Comparison of ENCODE assay signal across 9 mouse cellular contexts in the genomic region with DNA sequence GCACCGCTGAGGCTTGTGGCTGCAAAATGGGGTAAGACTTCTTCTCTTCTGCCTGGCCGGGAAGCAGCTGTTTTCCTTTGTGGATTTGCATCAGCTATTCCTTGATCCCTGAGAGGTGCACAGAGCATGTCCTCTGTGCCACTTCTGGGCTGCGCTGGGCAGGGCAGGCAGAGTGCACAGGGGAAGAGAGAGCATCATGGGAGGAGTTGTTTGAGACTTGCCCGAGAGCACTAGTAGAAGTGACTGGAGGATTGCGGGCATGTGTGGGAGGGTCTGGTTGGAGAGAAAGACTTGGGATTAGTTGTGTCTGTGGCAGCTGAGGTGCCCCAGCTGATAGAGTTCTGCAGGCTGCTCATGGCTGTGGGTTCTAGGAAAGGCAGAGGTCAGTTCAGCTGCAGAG. TPM values are rescaled to one million over a fixed set of nuclear protein-coding genes. Genes with fewer than 3 reads are reported as not detected.
DNase-seq lines count a peak whose midpoint lies in the region; ATAC-seq and TF ChIP-seq lines count a peak whose summit lies in the region.
"Had no signal": no experiment of that assay in that cellular context is flagged by ENCODE, and none has a peak within 500 bp of the region (broad histone marks: within the 10 kb centered on the region; RNA-seq: fewer than 3 reads in every experiment).

No protein-coding gene starts in this region.

- no peaks in the 10 kb centered on the region for H3K36me3 ChIP-seq in heart, embryonic 14.5 days (ENCODE audit: control insufficient read depth, insufficient read depth, low read length)
- H3K36me3 ChIP-seq in lung, embryonic 14.5 days (ENCODE audit: insufficient read depth), result peaks cover 4% of the 10 kb centered on the region; the same call in 1 of the 2 replicates
- H3K36me3 ChIP-seq in intestine, embryonic 15.5 days, result no peaks in the 10 kb centered on the region
- H3K36me3 ChIP-seq in neural tube, embryonic 13.5 days, result peaks cover 10% of the 10 kb centered on the region; the same call in 1 of the 2 replicates

- ATAC-seq in heart, embryonic 14.5 days (ENCODE audit: insufficient number of reproducible peaks, insufficient read depth, low FRiP score, low read depth), result no peak
- ATAC-seq in lung, embryonic 14.5 days (ENCODE audit: insufficient read depth), result no peak
- ATAC-seq in intestine, embryonic 15.5 days, result no peak
- ATAC-seq in neural tube, embryonic 13.5 days (ENCODE audit: low read depth), result no peak

- peak overlapping the region; percentile 25 to 56; a peak in 3 of 4 replicates for H3K27ac ChIP-seq in heart, embryonic 14.5 days (replicated peaks in 1 of 2; ENCODE audit: control insufficient read depth in 1 of 2, insufficient read depth in 1 of 2, low read depth in 2 of 2, low read length in 2 of 2)
- H3K27ac ChIP-seq in lung, embryonic 14.5 days (ENCODE audit: low read depth), result peak overlapping the region; percentile 58; the same call in 1 of the 2 replicates
- H3K27ac ChIP-seq in intestine, embryonic 15.5 days, result no peak overlapping the region
- H3K27ac ChIP-seq in neural tube, embryonic 13.5 days (replicated peaks), result peak overlapping the region; percentile 34; the same call in 1 of the 2 replicates

- H3K27me3 ChIP-seq in heart, embryonic 14.5 days (ENCODE audit: control insufficient read depth, insufficient read depth, low read length), result no peaks in the 10 kb centered on the region
- H3K27me3 ChIP-seq in lung, embryonic 14.5 days (ENCODE audit: insufficient read depth, low read length), result no peaks in the 10 kb centered on the region
- no peaks in the 10 kb centered on the region for H3K27me3 ChIP-seq in intestine, embryonic 15.5 days (replicated peaks)
- no peaks in the 10 kb centered on the region for H3K27me3 ChIP-seq in neural tube, embryonic 13.5 days

- peak overlapping the region; percentile 3 to 9; a peak in 2 of 4 replicates for H3K4me3 ChIP-seq in heart, embryonic 14.5 days (ENCODE audit: control insufficient read depth in 1 of 2, insufficient read depth in 1 of 2, low read depth in 1 of 2, low read length in 2 of 2)
- H3K4me3 ChIP-seq in lung, embryonic 14.5 days (ENCODE audit: low read depth, low read length), result peak overlapping the region; percentile 19
- H3K4me3 ChIP-seq in intestine, embryonic 15.5 days (replicated peaks), result no peak overlapping the region
- H3K4me3 ChIP-seq in neural tube, embryonic 13.5 days, result no peak overlapping the region

- no peaks in the 10 kb centered on the region for H3K9me3 ChIP-seq in heart, embryonic 14.5 days (ENCODE audit: control insufficient read depth, low read length)
- no peaks in the 10 kb centered on the region for H3K9me3 ChIP-seq in lung, embryonic 14.5 days (ENCODE audit: low read depth, low read length)
- no peaks in the 10 kb centered on the region for H3K9me3 ChIP-seq in intestine, embryonic 15.5 days
- no peaks in the 10 kb centered on the region for H3K9me3 ChIP-seq in neural tube, embryonic 13.5 days

- 53% methylated on average over 5 of the region's 5 CpGs for WGBS in heart, embryonic 14.5 days
- WGBS in lung, embryonic 14.5 days, result 47% methylated on average over 5 of the region's 5 CpGs
- 56% methylated on average over 5 of the region's 5 CpGs for WGBS in intestine, embryonic 15.5 days
- 66% methylated on average over 5 of the region's 5 CpGs for WGBS in neural tube, embryonic 13.5 days

- peaks cover 2 to 5% of the 10 kb centered on the region in 2 experiments for H3K4me1 ChIP-seq in heart, embryonic 14.5 days (ENCODE audit: control insufficient read depth in 2 of 2, insufficient read depth in 2 of 2, low read length in 2 of 2)
- peaks cover 15% of the 10 kb centered on the region for H3K4me1 ChIP-seq in lung, embryonic 14.5 days (ENCODE audit: insufficient read depth)
- peaks cover 19% of the 10 kb centered on the region for H3K4me1 ChIP-seq in intestine, embryonic 15.5 days (replicated peaks)
- peaks cover 40% of the 10 kb centered on the region for H3K4me1 ChIP-seq in neural tube, embryonic 13.5 days (replicated peaks)

- TF ChIP-seq CTCF in lung, embryonic 14.5 days (IDR thresholded peaks at IDR 0.05; ENCODE audit: low read depth), result no peak

- H3K4me2 ChIP-seq in heart, embryonic 14.5 days (ENCODE audit: low read length), result peak overlapping the region; percentile 46
- H3K4me2 ChIP-seq in lung, embryonic 14.5 days, result peak overlapping the region; percentile 46
- H3K4me2 ChIP-seq in intestine, embryonic 15.5 days (replicated peaks), result peak overlapping the region; percentile 4; the same call in 1 of the 2 replicates
- H3K4me2 ChIP-seq in neural tube, embryonic 13.5 days, result 0 out of 2 replicates have a peak overlapping the region, but pooled peaks have one; percentile 13

- DNase-seq in heart, adult 18-20 months, result no peak
- no peak for DNase-seq in lung, embryonic 14.5 days
- DNase-seq in lung, adult 18-20 months, result no peak
- no peak for DNase-seq in ovary, postnatal 14 days (ENCODE audit: low spot score)
- no peak for DNase-seq in layer of hippocampus, adult 9-10 months (ENCODE audit: low spot score)
- DNase-seq: cerebellum, adult 9-10 months had no signal

- peak overlapping the region; percentile 51 for H3K9ac ChIP-seq in heart, embryonic 14.5 days (ENCODE audit: low read length)
- peak overlapping the region; percentile 25; the same call in 1 of the 2 replicates for H3K9ac ChIP-seq in lung, embryonic 14.5 days
- H3K9ac ChIP-seq in intestine, embryonic 15.5 days, result peak overlapping the region; percentile 1; the same call in 1 of the 2 replicates
- H3K9ac ChIP-seq in neural tube, embryonic 13.5 days, result peak overlapping the region; percentile 28

RNA-seq across cellular contexts. Expression of a gene that starts 35.4 kb away (rescaled TPM):
- polyA plus RNA-seq in heart, embryonic 14.5 days (2014; fragmentation: Nextera tagmentation; extraction: Ambion mirVana), result 2.8 and 4.1 TPM in 2 replicates
- 10 to 100 TPM; 23.3 to 23.7 TPM for total RNA-seq in heart, adult 18-20 months (2021)
- 7.0 and 7.8 TPM in 2 replicates for polyA plus RNA-seq in lung, embryonic 14.5 days (2014; fragmentation: Nextera tagmentation; extraction: Ambion mirVana)
- polyA plus RNA-seq in intestine, embryonic 15.5 days (2015; fragmentation: Nextera tagmentation; extraction: Ambion mirVana), result 8.5 and 9.0 TPM in 2 replicates
- 15.9 and 16.2 TPM in 2 replicates for polyA plus RNA-seq in neural tube, embryonic 13.5 days (2015; fragmentation: Nextera tagmentation; extraction: Ambion mirVana)

RNA-seq across cellular contexts. Expression of a gene that starts 56.2 kb away (rescaled TPM):
- polyA plus RNA-seq in heart, embryonic 14.5 days (2014; fragmentation: Nextera tagmentation; extraction: Ambion mirVana), result 2.4 and 2.6 TPM in 2 replicates
- total RNA-seq in heart, adult 18-20 months (2021), result 1 to 10 TPM; 2.3 to 3.2 TPM
- 1.2 TPM in 2 replicates for polyA plus RNA-seq in lung, embryonic 14.5 days (2014; fragmentation: Nextera tagmentation; extraction: Ambion mirVana)
- polyA plus RNA-seq in intestine, embryonic 15.5 days (2015; fragmentation: Nextera tagmentation; extraction: Ambion mirVana), result 1.3 and 1.4 TPM in 2 replicates
- polyA plus RNA-seq in neural tube, embryonic 13.5 days (2015; fragmentation: Nextera tagmentation; extraction: Ambion mirVana), result 2.2 and 3.8 TPM in 2 replicates

Comparison
In these comparisons a context has a peak if more than half of its experiments do, and no peak if none do; other contexts are left out.
1. H3K4me3 ChIP-seq: peak in heart, embryonic 14.5 days (2 of 2) and lung, embryonic 14.5 days (single experiment); none in intestine, embryonic 15.5 days (single experiment) and neural tube, embryonic 13.5 days (single experiment).
2. H3K9ac ChIP-seq: peak in every context shown above with its lines; median percentile 51 in heart, embryonic 14.5 days; 28 in neural tube, embryonic 13.5 days; 25 in lung, embryonic 14.5 days; 1 in intestine, embryonic 15.5 days.
3. Peak in every context shown above with its lines, with median percentiles within 50 percentile points of each other: H3K4me2 ChIP-seq.